Mouse (Mus musculus): Measurements from ENCODE around the gene Cd164.

DNA sequence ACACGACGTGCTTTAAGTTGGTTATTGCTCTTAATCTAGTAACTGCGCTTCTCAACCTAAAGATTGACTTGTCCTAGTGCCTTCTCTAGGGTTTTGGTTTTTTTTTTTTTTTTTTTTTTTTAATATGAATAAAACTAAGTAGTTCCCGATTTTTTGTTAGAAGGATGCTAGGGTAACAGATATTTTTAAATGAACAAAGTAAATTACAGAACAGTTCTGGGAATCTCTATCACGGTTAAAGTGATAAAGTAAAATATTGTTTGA lies 1.1 kb downstream of the Cd164 start:
- TF ChIP-seq CTCF (conservative IDR thresholded peaks at IDR 0.05; ENCODE audit: insufficient read depth, insufficient read length, low read depth, low read length): no peak
- TF ChIP-seq POLR2A (IDR thresholded peaks at IDR 0.05; ENCODE audit: low read depth, low read length): no peak
